Mouse (Mus musculus) natural killer cell, adult 2 months (primary cell): ENCODE results near the gene Hdgfl2.
"Not testable (repeated sequence)": the region's sequence is repeated elsewhere in the genome, so short reads cannot be mapped to it uniquely, and the experiment has no call there.

Experiments used
- DNase-seq, 2 experiments: peaks; one replicate each; pipeline ENCODE4 v3.0.0; 2022; ENCODE audit warnings: low spot score in 2 of 2

Gene Hdgfl2

DNA sequence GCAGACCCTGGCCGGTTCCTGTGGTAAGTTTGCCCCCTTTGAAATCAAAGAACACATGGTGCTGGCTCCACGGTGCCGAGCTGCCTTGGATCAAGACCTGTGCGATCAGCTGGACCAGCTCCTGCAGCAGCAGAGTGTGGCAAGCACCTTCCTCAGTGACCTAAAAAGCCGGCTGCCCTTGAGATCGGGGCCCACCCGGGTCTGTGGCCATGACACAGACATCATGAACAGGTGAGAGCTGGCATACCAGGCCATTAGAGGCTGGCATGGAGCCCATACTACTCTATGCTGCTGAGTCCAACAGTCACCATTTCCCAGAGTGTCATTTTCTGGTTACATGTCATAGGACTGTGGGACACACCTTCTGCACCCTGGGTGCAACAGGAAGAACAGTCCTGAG lies 17.4 kb upstream of the Hdgfl2 start:
- DNase-seq = no peak

- not testable (repeated sequence) for DNase-seq
Measured at GRCm38 (mm10) chr17:56065715-56066114, 13.7 kb upstream of the Hdgfl2 start.

- no peak for DNase-seq
Measured at GRCm38 (mm10) chr17:56066451-56066850, 13.0 kb upstream of the Hdgfl2 start.

DNA sequence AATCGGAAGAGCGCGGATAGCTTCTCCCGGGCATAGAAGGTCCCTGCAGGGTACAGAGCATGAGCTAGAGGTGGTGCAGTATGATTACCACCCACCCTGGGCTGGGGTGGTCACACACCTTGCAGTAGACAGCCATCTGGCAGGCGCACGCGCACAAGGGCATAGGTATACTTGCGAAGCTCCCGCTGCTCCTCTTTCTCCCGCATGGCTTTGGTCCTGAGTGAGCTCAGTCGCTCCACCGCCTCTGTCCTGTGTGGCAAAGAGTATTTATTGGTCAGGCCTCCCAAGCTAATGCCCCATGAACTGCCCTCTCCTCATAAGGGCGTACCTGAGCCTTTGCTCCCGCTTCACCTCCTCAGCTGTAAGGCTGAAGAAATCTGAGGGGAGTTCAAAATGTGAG lies 10.4 kb upstream of the Hdgfl2 start:
- DNase-seq = no peak

GRCm38 (mm10) chr17:56071126-56071525 lies 8.3 kb upstream of the Hdgfl2 start:
- no peak for DNase-seq

GRCm38 (mm10) chr17:56072243-56072642 lies 7.2 kb upstream of the Hdgfl2 start:
- no peak for DNase-seq

GRCm38 (mm10) chr17:56074097-56074826 lies 5.2 kb upstream of the Hdgfl2 start:
- DNase-seq = peak; percentile 91 to 94

GRCm38 (mm10) chr17:56074827-56075208 lies 4.6 kb upstream of the Hdgfl2 start, which contains the start of gene Ubxn6:
Ubxn6 (minus strand) TSS chr17:56075028.
- DNase-seq = peak; percentile 97

- DNase-seq = no peak
Measured at GRCm38 (mm10) chr17:56077523-56077922, 1.9 kb upstream of the Hdgfl2 start.

DNA sequence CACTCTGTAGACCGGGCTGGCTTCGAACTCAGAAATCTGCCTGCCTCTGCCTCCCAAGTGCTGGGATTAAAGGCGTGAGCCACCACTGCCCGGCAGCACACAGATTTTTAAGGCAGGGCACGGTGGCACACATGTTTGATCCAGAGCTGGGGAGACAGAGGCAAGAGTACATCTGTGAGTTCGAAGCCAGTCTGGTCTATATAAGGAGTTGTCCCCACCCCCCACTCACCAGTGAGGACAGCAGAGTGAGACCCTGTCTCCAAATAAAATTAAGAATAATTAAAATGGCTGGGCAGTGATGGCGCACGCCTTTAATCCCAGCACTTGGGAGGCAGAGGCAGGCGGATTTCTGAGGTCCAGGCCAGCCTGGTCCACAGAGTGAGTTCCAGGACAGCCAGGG lies 1.1 kb upstream of the Hdgfl2 start:
- DNase-seq = not testable (repeated sequence)

DNA sequence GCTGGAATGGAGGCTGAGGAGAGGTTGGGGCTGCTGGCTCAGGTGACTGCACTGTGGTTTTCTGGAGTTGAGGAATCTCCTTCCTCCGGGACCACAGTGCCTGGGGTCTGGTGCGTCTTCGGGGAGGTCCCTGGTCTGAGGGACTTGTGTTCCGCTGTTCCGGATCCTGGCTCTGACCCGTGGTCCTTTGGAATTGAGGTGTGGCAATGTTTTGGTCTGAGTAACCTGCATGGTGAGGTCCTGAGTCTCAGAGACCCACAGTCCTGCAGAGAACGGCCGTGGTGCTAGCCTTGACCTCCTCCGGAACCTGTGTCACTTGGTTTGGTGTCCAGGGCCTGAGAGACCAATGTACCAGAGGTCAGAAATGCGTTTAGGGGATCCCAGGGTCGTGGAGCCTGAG lies 487 bp downstream of the Hdgfl2 start:
- no peak for DNase-seq

DNA sequence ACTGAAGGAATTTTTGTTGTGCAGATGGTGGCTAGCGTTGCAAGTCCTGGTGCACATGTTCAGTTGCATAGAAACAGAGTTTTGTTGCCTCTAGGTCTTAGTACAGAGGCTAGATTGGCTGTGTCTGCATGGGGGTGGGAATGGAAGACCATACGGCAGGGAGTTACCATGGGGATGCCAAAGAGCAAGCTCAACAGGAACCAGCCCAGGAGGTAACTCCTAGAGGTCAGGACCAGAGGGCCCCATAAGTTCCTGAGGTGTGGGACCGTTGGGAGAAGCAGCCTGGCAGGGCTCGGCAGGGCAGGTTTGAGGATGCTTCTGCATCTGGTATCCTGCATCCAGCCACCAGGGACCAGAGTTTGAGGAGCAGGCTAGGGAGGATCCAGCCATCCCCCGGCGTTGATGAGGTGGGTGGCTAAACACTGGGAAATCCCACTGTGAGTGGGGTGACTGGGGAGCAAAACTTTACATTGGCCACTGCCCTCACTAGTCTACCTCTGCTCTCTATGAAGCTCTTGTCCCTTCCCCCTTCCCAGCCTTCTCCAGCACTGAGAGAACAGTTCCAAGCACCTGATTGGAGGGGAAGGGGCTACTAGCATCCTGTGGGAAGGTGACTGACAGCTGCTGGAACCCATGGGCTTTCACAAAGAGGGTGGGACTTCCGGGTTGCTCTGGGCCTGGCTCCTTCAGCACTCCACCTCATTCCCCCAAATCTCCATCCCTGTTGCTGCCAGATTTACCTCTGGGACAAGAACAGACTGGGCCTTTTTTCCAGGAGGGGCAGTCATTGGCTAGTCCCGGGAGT lies 1.5 kb downstream of the Hdgfl2 start:
- no peak for DNase-seq

DNA sequence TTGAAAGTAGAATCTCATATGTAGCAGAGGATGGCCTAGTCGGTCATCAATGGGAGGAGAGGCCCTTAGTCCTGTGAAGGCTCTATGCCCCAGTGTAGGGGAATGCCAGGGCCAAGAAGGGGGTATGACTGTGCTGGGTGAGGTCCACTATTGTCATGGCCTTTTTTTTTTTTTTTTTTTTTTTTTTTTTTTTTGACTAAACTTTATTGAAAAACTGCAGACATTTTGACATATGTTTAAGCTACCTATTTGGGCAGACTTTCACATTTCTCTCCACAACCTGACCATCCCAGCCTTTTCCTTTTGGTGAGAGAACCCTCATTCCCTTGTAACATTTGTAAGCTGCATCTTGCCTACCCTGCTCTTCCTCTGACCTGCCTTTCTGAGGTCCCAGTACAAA lies 12.9 kb downstream of the Hdgfl2 start:
- no peak for DNase-seq

DNA sequence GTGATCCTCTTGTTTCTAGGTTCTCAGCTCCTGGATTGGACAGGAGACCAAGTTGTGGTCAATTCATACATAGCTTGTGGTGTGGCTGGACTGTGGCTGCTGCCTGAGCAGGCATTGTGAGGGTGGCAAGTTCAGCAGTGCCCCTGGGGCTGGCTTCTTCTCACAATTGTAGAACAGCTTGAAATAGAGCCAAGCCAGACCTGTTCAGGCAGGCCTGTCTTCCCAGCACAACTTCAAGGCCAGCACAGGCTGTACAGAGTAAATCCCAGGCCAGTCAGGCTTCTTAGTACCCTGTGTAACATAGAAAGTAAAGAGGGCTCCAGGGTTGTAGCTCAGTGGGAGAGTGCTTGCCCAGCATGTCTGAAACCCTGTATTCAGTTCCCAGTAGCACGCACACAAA lies 13.4 kb downstream of the Hdgfl2 start:
- no peak for DNase-seq

DNA sequence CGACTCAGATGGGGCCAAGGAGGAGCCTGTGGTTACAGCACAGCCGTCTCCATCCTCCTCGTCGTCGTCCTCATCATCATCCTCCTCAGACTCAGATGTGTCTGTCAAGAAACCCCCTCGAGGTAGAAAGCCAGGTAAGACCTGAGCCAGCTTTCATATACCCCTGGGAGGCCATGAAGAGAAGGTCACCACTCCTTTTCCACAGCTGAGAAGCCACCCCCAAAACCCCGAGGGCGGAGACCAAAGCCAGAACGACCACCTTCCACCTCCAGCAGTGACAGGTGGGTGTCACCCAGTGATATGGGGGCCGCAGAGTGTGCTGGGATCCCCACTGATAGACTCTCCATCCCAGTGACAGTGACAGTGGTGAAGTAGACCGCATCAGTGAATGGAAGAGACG lies 17.4 kb downstream of the Hdgfl2 start:
- no peak for DNase-seq

DNA sequence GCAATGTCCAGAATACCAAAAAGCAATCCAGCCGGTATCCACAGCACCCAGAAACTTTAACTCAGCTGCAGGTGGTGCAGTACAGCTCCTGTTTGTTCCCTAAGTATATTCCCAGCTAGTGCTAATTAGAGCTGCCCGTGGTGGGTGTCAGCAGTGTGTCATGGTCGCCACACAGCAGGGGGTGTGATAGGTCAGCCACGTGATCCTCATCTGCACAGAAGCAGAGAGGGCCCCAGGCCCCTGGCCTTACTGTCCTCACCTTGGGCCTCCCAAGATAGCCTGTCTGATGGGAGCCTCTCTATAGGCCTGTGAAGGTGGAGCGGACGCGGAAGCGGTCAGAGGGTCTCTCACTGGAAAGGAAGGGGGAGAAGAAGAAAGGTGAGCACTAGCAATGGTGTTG lies 18.7 kb downstream of the Hdgfl2 start:
- no peak for DNase-seq

- no peak for DNase-seq
Measured at GRCm38 (mm10) chr17:56098711-56099572, 19.5 kb downstream of the Hdgfl2 start.

DNA sequence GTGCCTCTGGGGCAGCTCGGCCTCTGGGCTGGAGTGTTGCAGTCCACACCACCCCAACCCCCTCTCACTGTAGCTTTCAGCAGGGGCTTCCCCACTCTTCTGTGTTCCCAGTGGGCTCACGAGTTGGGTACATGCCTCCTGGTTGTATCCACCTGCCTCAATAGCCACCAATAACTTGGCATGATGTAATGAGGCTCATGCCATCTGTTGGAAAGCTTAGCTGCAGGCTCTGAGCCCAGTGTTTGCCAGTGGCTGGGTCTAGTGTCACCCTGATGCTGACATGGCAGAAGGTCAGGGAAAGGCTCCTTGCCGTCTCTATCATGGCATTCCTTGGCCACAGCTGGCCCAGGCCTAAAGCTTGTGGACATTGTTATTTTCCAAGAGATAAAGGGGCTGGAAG lies 21.4 kb downstream of the Hdgfl2 start:
- no peak for DNase-seq

GRCm38 (mm10) chr17:56102158-56102557 lies 22.7 kb downstream of the Hdgfl2 start:
- no peak for DNase-seq

DNA sequence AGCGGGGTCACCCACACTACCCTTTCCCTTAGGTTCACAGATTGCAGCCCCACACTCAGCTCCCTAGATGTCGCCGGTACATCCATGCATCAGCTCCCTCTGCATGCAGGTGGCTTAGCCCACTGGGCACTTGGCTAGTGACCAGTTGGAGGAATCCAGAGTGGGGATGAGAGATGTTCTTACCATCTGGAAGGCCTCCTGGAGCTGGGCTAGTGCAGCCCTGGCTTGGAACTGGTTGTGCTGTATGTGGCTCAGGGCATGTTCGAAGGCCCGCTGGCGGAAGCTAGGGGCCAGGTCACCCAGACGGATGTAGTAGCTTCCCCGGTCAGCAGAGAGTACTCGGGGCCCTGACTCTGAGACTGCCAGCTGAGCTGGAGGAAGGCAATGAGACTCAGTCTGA lies 23.5 kb downstream of the Hdgfl2 start:
- DNase-seq = no peak

DNA sequence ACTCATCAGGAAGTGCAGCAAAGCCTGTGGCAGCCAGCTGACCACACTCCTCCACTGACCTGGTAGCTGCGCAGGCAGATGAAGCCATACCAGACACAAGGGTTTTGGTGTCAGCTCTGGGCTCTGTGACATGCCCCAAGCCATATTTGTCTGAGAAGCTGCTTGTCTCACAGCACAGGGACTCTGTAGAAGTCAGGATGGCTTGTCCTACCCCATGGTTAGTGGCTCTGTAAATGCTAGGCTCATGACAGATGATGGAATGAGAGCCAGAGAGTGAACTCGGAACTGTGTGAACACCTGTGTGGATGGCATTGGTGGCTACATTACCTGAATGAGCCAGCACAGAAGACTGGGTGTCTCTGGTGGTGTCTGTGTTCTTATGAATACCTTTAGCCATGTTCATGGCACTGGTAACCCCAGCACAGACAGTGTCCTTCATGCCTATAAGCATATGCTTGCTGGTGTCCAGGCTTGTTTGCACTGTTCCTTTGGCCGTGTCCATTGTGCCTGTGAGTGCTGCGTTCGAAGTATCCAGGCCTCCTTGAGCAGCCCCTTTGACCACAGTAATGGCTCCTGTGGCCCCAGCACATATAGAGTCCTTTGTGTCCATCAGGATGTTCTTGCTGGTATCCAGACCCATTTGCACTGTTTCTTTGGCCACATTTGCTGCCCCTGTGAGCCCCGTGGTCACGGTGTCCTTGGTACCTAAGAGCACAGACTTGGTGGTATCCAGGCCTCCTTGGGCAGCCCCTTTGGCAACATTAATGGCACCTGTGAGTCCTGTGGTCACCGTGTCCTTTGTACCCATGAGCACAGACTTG lies 24.2 kb downstream of the Hdgfl2 start:
- DNase-seq = no peak
